Mouse (Mus musculus): ENCODE measurements at regions not wholly inside any gene's neighbourhood (a gene's known extent, or its start where the extent isn't known, plus 50 kb on each side); places are given as distances from the start of the nearest gene placed in this dataset.

DNA sequence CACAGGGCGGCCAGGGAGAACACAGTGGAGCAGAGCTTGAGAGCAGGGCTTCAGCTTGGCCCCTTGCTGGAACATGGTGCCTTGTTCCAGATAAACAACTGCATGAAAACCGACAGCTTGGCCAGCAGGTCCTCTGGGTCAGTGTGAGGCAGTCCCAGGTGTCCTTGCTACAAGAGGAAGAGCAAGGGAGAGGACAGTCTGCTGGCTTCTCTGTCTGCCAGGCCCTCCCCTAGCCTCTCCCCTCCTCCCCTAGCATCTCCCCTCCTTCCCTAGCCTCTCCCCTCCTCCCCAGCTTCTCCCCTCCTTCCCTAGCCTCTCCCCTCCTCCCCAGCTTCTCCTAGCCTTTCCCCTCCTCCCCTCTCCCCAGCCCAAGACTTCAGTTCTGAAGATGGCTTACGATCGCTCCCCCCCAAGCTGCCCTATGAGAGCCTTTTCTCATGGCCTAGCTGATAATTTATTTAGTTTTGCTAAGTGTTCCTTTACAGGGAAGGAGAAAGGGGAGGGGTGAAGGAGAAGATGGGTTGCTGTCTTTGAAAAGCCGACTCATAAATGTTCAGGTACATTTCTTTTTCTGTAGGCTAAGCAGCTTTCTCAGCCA, 333.7 kb downstream of the Gm45692 start:
- Histone ChIP-seq H3K27me3 (replicated peaks) (no peaks in the 10 kb centered on the region), H3K4me2 (ENCODE audit: insufficient read depth, low read depth, poor library complexity, severe bottlenecking) (no peak overlapping the region), H3K27ac (ENCODE audit: insufficient read depth, low read depth) (no peak overlapping the region), H3K9ac (ENCODE audit: insufficient read depth, low read depth) (no peak overlapping the region), H3K4me1 (ENCODE audit: control insufficient read depth in 1 of 2, insufficient read depth in 2 of 2) (peaks cover under 1 to 4% of the 10 kb centered on the region in 2 experiments; a peak in 1 of 4 replicates), H3K9me3 (replicated peaks; ENCODE audit: low read length) (no peaks in the 10 kb centered on the region), H3K4me3 (replicated peaks in 1 of 3; ENCODE audit: low read depth in 2 of 3, low read length in 2 of 3, poor library complexity in 1 of 3) (no peak overlapping the region), H3K36me3 (replicated peaks in 1 of 2; ENCODE audit: control insufficient read depth in 1 of 2, insufficient read depth in 1 of 2, low read length in 1 of 2) (no peaks in the 10 kb centered on the region), H3K79me2 (replicated peaks; ENCODE audit: control insufficient read depth, extremely low read depth, insufficient read depth, poor library complexity, severe bottlenecking) (no peaks in the 10 kb centered on the region)
- in situ Hi-C loops (cut with MboI; ENCODE audit: low pct_ligation_motif_present, low pct_unique_long_range_greater_than_20kb, low sequenced_read_pairs) (no loop called here), dilution Hi-C loops (cut with MboI; ENCODE audit: extremely low pct_ligation_motif_present, extremely low pct_unique_long_range_greater_than_20kb, low sequenced_read_pairs) (no loop called here)
- TF ChIP-seq RCOR1 (conservative IDR thresholded peaks at IDR 0.05; ENCODE audit: low read depth, low read length) (no peak), IRF4 (IDR thresholded peaks at IDR 0.05; ENCODE audit: low read depth, low read length) (no peak)
- no peak for DNase-seq (ENCODE audit: extremely low read depth)

DNA sequence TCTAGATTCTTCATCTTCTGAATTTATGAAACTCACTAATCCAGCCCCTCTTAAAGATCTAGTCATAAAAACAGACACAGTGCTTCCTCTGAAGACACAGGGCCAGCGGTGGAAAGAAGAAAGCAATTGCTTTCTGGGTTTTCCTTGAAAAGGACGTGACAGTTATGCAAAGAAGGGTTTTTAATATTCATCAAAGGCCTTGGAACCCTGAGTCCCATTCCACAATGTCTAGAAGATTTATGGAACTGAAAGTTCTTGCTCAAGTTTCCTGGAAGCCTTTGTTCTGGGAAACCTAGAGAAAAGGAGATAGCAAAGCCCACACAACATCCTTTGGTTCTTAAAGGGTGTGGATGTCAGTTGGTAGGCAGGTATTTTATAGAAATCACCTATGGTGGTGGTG, 346.0 kb downstream of the Gm45692 start:
- dilution Hi-C loops (cut with MboI; ENCODE audit: extremely low pct_ligation_motif_present, extremely low pct_unique_long_range_greater_than_20kb, low sequenced_read_pairs) = no loop called here
- no peaks in the 10 kb centered on the region for H3K27me3 ChIP-seq (replicated peaks)
- in situ Hi-C loops (cut with MboI; ENCODE audit: low pct_ligation_motif_present, low pct_unique_long_range_greater_than_20kb, low sequenced_read_pairs) = no loop called here
- H3K4me3 ChIP-seq (replicated peaks in 1 of 3; ENCODE audit: low read depth in 2 of 3, low read length in 2 of 3, poor library complexity in 1 of 3) = no peak overlapping the region
- TF ChIP-seq MYC (IDR thresholded peaks at IDR 0.05; ENCODE audit: low read depth, low read length) = no peak
- no peak for TF ChIP-seq NELFE (IDR thresholded peaks at IDR 0.05; ENCODE audit: low read depth, low read length)
- TF ChIP-seq IRF4 (IDR thresholded peaks at IDR 0.05; ENCODE audit: low read depth, low read length) = no peak
- TF ChIP-seq RCOR1 (conservative IDR thresholded peaks at IDR 0.05; ENCODE audit: low read depth, low read length) = no peak
- TF ChIP-seq BHLHE40 (IDR thresholded peaks at IDR 0.05; ENCODE audit: low read depth, low read length) = no peak
- no peak for TF ChIP-seq GABPA (IDR thresholded peaks at IDR 0.05; ENCODE audit: insufficient replicate concordance, low read depth, low read length)
- no peak for TF ChIP-seq EP300 (IDR thresholded peaks at IDR 0.05; ENCODE audit: low read length)
- TF ChIP-seq MAFK (IDR thresholded peaks at IDR 0.05; ENCODE audit: insufficient replicate concordance, low read length) = no peak
- no peak for TF ChIP-seq POLR2A (IDR thresholded peaks at IDR 0.05; ENCODE audit: low read depth, low read length)
- no peak for TF ChIP-seq TBP (conservative IDR thresholded peaks at IDR 0.05; ENCODE audit: low read depth, low read length)
- no peak for TF ChIP-seq ZNF384 (IDR thresholded peaks at IDR 0.05; ENCODE audit: low read depth, low read length)
- no peak for TF ChIP-seq POLR2AphosphoS2 (IDR thresholded peaks at IDR 0.05; ENCODE audit: low read depth, low read length)
- no peak for TF ChIP-seq ETS1 (conservative IDR thresholded peaks at IDR 0.05; ENCODE audit: low read depth, low read length)
- no peak for DNase-seq (ENCODE audit: extremely low read depth)
- H3K27ac ChIP-seq (ENCODE audit: insufficient read depth, low read depth) = no peak overlapping the region
- no peaks in the 10 kb centered on the region for H3K9me3 ChIP-seq (replicated peaks; ENCODE audit: low read length)
- H3K36me3 ChIP-seq (replicated peaks in 1 of 2; ENCODE audit: control insufficient read depth in 1 of 2, insufficient read depth in 1 of 2, low read length in 1 of 2) = no peaks in the 10 kb centered on the region
- no peaks in the 10 kb centered on the region for H3K4me1 ChIP-seq (ENCODE audit: control insufficient read depth in 1 of 2, insufficient read depth in 2 of 2)
- H3K9ac ChIP-seq (ENCODE audit: insufficient read depth, low read depth) = no peak overlapping the region
- no peaks in the 10 kb centered on the region for H3K79me2 ChIP-seq (replicated peaks; ENCODE audit: control insufficient read depth, extremely low read depth, insufficient read depth, poor library complexity, severe bottlenecking)
- H3K4me2 ChIP-seq (ENCODE audit: insufficient read depth, low read depth, poor library complexity, severe bottlenecking) = no peak overlapping the region

DNA sequence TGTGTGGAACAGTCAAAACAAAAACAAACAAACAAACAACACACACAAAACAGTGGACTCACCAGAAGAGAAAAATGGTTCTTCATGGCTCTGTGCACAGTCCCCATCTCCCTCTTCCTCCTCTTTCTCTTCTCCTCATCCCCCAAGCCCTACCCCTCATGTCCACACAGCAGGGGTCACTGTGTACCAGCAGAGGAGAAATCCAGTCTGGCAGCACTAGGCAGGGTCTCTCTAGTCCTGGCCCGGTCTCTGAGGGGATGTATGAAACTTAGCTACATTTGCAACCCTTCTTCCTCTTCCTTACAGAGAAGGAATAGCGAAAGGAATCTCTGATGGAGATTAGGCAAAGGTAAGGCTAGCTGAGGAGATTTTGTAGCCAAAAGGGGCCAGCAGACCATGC, 349.1 kb downstream of the Gm45692 start:
- no peak overlapping the region for H3K4me3 ChIP-seq (replicated peaks in 1 of 3; ENCODE audit: low read depth in 2 of 3, low read length in 2 of 3, poor library complexity in 1 of 3)
- no peak overlapping the region for H3K27ac ChIP-seq (ENCODE audit: insufficient read depth, low read depth)
- no peaks in the 10 kb centered on the region for H3K79me2 ChIP-seq (replicated peaks; ENCODE audit: control insufficient read depth, extremely low read depth, insufficient read depth, poor library complexity, severe bottlenecking)
- H3K27me3 ChIP-seq (replicated peaks) = no peaks in the 10 kb centered on the region
- no peak for DNase-seq (ENCODE audit: extremely low read depth)
- H3K9ac ChIP-seq (ENCODE audit: insufficient read depth, low read depth) = no peak overlapping the region
- H3K4me2 ChIP-seq (ENCODE audit: insufficient read depth, low read depth, poor library complexity, severe bottlenecking) = no peak overlapping the region
- dilution Hi-C loops (cut with MboI; ENCODE audit: extremely low pct_ligation_motif_present, extremely low pct_unique_long_range_greater_than_20kb, low sequenced_read_pairs) = no loop called here
- in situ Hi-C loops (cut with MboI; ENCODE audit: low pct_ligation_motif_present, low pct_unique_long_range_greater_than_20kb, low sequenced_read_pairs) = no loop called here
- no peaks in the 10 kb centered on the region for H3K36me3 ChIP-seq (replicated peaks in 1 of 2; ENCODE audit: control insufficient read depth in 1 of 2, insufficient read depth in 1 of 2, low read length in 1 of 2)
- no peaks in the 10 kb centered on the region for H3K9me3 ChIP-seq (replicated peaks; ENCODE audit: low read length)
- no peaks in the 10 kb centered on the region for H3K4me1 ChIP-seq (ENCODE audit: control insufficient read depth in 1 of 2, insufficient read depth in 2 of 2)
- no peak for TF ChIP-seq HCFC1 (IDR thresholded peaks at IDR 0.05; ENCODE audit: low read depth, low read length)
- TF ChIP-seq SMC3 (IDR thresholded peaks at IDR 0.05; ENCODE audit: low read depth, low read length) = peak; percentile 26; the same call in 1 of the 2 replicates
- no peak for TF ChIP-seq MYC (IDR thresholded peaks at IDR 0.05; ENCODE audit: low read depth, low read length)
- TF ChIP-seq CHD2 (IDR thresholded peaks at IDR 0.05; ENCODE audit: low read length) = no peak
- TF ChIP-seq IRF4 (IDR thresholded peaks at IDR 0.05; ENCODE audit: low read depth, low read length) = no peak
- no peak for TF ChIP-seq GABPA (IDR thresholded peaks at IDR 0.05; ENCODE audit: insufficient replicate concordance, low read depth, low read length)
- TF ChIP-seq ETS1 (conservative IDR thresholded peaks at IDR 0.05; ENCODE audit: low read depth, low read length) = no peak
- no peak for TF ChIP-seq USF2 (conservative IDR thresholded peaks at IDR 0.05; ENCODE audit: low read depth, low read length)
- TF ChIP-seq ZNF384 (IDR thresholded peaks at IDR 0.05; ENCODE audit: low read depth, low read length) = no peak
- no peak for TF ChIP-seq ELF1 (IDR thresholded peaks at IDR 0.05; ENCODE audit: low read depth, low read length)
- no peak for TF ChIP-seq BHLHE40 (IDR thresholded peaks at IDR 0.05; ENCODE audit: low read depth, low read length)
- no peak for TF ChIP-seq MEF2A (IDR thresholded peaks at IDR 0.05; ENCODE audit: borderline replicate concordance, low read depth, low read length)
- no peak for TF ChIP-seq MAFK (IDR thresholded peaks at IDR 0.05; ENCODE audit: insufficient replicate concordance, low read length)
- no peak for TF ChIP-seq JUN (IDR thresholded peaks at IDR 0.05; ENCODE audit: insufficient read depth, low read depth, low read length)
- no peak for TF ChIP-seq MXI1 (IDR thresholded peaks at IDR 0.05; ENCODE audit: low read depth, low read length)
- TF ChIP-seq ZC3H11A (IDR thresholded peaks at IDR 0.05; ENCODE audit: low read depth, low read length) = no peak
- no peak for TF ChIP-seq RCOR1 (conservative IDR thresholded peaks at IDR 0.05; ENCODE audit: low read depth, low read length)
- TF ChIP-seq MAX (IDR thresholded peaks at IDR 0.05; ENCODE audit: low read length) = no peak
- TF ChIP-seq RAD21 (IDR thresholded peaks at IDR 0.05; ENCODE audit: low read depth, low read length) = peak; percentile 33
